Mouse (Mus musculus): ENCODE measurements around the gene Akap8l. TPM values are rescaled to one million over a fixed set of nuclear protein-coding genes. Genes with fewer than 3 reads are reported as not detected.
A peak's percentile ranks its signal among the peaks of the same experiment; 100 is the strongest.

The Akap8l gene
- polyA plus RNA-seq, 1 experiment from 2014 or later = 106 TPM

DNA sequence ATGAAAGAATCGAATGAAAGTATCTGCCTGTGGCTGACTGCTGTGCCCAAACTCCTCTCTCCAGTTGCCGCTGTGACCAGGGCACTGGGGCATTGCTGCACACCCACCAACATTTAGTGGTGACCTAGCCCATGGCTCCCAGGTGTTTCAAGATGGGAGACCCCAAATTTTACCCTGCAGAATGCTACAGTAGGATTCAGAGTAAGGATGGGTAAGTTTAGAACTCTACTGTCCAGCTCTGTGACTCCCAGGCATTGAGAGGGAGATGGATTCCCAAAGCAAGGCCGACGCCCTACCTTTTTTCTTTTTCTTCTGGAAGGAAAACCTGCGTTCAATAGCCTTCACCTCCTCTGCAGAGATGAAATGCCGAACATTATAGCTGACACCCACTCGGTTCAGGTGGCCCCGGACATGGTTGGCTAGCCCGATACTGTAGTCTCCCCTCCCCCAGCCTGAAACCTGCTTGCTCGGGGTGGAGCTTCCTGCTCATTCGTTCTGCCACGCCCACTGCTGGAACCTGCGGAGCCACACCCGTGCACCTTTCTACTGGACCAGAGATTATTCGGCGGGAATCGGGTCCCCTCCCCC, 18.7 kb upstream of the Akap8l start:
- WGBS = 11% methylated on average over 14 of the region's 17 CpGs
- Histone ChIP-seq H3K4me3 (peak overlapping the region; percentile 42), H3K27ac (peak overlapping the region; percentile 75), H3K9me3 (replicated peaks) (no peaks in the 10 kb centered on the region), H3K36me3 (no peaks in the 10 kb centered on the region; the same call in 1 of the 2 replicates), H3K27me3 (ENCODE audit: low read depth, poor library complexity, severe bottlenecking) (no peaks in the 10 kb centered on the region), H3K4me1 (peaks cover 21% of the 10 kb centered on the region)
- peak; percentile 54 for DNase-seq (ENCODE audit: low spot score)

DNA sequence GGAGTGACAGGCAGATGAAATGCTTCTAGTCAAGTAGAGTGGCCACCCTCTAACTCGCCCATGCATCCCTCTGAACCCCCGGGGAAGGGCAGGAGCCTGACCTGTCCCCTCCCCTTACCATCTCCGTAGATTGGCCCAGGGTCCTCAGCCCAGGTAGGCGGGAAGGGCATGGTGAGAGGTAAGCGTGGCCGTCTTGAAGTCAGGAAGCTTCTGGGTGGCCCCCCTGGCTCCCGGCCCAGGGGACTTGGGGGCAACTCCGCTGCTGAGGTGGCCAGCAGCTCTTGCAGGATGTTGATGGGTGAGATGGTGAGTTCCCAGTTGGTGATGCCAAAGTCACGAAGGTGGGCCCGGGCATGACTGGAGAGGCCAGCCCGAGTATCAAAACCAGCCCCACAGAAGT, 17.3 kb upstream of the Akap8l start:
- Histone ChIP-seq H3K4me3 (no peak overlapping the region), H3K27ac (no peak overlapping the region), H3K4me1 (peaks cover 32% of the 10 kb centered on the region), H3K27me3 (ENCODE audit: low read depth, poor library complexity, severe bottlenecking) (no peaks in the 10 kb centered on the region), H3K36me3 (peaks cover 5% of the 10 kb centered on the region), H3K9me3 (replicated peaks) (no peaks in the 10 kb centered on the region)
- no peak for DNase-seq (ENCODE audit: low spot score)
- WGBS = 88% methylated on average over 11 of the region's 11 CpGs

DNA sequence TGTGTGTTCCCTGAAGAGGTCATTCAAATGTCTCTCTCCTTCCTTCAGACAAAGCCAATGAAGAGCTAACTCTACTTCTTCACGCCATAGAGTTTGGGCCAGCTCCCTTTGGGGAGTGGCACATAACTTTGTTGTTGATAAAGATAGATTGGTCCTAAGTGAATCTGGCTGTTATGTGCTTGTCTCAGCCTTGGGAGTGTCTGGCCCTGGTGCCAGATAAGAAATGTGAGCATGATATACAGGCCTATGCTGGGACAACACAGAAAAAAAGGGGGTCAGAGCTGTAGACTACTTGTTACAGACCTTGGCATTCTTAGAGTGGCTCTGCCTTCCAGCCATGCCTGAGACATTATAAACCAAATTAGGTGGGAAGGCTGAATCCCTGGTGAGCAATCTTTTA, 14.9 kb upstream of the Akap8l start:
- 73% methylated on average over 1 of the region's 1 CpGs for WGBS
- Histone ChIP-seq H3K4me3 (no peak overlapping the region), H3K36me3 (peaks cover 29% of the 10 kb centered on the region), H3K4me1 (peaks cover 36% of the 10 kb centered on the region), H3K27ac (peak overlapping the region; percentile 98; the same call in 1 of the 2 replicates), H3K9me3 (replicated peaks) (no peaks in the 10 kb centered on the region), H3K27me3 (ENCODE audit: low read depth, poor library complexity, severe bottlenecking) (no peaks in the 10 kb centered on the region)
- no peak for DNase-seq (ENCODE audit: low spot score)

DNA sequence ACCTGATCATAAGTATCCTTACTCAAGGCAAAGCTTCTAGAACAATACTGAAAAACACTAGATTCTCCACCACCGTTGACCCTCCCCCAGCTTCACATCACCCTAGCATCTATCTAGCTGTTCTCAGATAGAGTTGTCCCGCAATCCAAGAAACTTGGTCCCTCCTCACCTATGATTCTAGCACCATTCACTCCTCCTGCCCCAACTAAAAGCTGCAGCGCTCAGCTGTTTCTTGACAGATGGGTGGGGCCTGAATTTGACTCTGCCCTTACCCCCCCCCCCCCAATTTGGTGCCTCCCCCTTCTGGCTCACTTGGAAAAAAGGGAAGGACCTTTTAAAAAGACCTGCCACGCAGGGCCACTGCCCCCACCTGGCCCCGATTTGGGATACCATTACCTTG, 14.4 kb upstream of the Akap8l start:
- H3K36me3 ChIP-seq = peaks cover 33% of the 10 kb centered on the region
- 58% methylated on average over 5 of the region's 5 CpGs for WGBS
- H3K27ac ChIP-seq = peak overlapping the region; percentile 98
- H3K27me3 ChIP-seq (ENCODE audit: low read depth, poor library complexity, severe bottlenecking) = no peaks in the 10 kb centered on the region
- no peaks in the 10 kb centered on the region for H3K9me3 ChIP-seq (replicated peaks)
- H3K4me1 ChIP-seq = peaks cover 36% of the 10 kb centered on the region
- H3K4me3 ChIP-seq = peak overlapping the region; percentile 95
- DNase-seq (ENCODE audit: low spot score) = no peak

DNA sequence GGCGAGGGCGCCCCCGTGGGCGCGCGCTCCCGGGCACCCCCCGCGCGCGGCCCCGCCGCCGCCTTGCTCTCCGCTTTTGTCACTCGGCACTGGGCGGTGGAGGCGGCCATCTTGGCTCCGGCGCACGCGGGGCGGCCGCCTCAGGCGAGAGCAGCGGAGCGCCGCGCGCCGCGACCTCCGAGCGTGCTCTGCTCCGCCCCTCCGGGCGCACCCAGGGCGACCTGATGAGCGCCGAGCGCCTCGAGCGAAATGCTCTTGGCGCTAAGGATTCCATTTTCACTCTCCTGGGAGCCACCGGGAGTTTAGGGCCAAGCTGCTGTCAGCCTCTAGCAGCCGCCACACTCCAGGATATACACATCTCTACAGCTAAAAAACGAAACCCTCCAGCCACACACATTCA, 13.9 kb upstream of the Akap8l start:
- H3K4me3 ChIP-seq = peak overlapping the region; percentile 95
- H3K27me3 ChIP-seq (ENCODE audit: low read depth, poor library complexity, severe bottlenecking) = no peaks in the 10 kb centered on the region
- H3K4me1 ChIP-seq = peaks cover 36% of the 10 kb centered on the region
- H3K9me3 ChIP-seq (replicated peaks) = no peaks in the 10 kb centered on the region
- H3K27ac ChIP-seq = peak overlapping the region; percentile 98
- peak; percentile 93 for DNase-seq (ENCODE audit: low spot score)
- H3K36me3 ChIP-seq = peaks cover 38% of the 10 kb centered on the region
- 1% methylated on average over 47 of the region's 47 CpGs for WGBS

DNA sequence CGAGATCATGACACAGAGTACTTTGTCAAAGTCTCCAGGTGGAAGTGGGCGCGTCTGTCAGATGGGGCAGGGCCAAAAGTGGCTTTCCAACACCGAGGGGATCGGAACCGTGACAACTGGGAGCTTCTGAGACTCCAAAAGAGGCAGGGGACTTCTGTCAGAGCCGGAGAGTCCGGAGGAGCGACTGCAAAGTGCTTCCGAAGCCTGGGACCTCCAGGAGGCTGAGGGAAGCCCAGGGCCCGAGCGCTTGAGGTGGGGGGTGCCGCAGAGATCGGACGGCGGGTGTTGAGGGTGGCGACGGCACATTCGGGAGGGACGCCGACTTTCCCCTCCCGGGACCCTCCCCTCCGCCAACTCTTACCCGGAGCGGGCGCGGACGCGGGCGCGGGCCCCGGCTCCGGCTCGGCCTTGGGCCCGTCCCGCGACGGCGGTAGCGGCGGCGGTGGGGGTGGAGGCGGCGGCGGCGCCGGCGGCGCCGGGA, 13.5 kb upstream of the Akap8l start:
- peak; percentile 58 for DNase-seq (ENCODE audit: low spot score)
- Histone ChIP-seq H3K36me3 (peaks cover 43% of the 10 kb centered on the region), H3K27me3 (ENCODE audit: low read depth, poor library complexity, severe bottlenecking) (no peaks in the 10 kb centered on the region), H3K4me1 (peaks cover 33% of the 10 kb centered on the region), H3K27ac (peak overlapping the region; percentile 98), H3K9me3 (replicated peaks) (no peaks in the 10 kb centered on the region), H3K4me3 (peak overlapping the region; percentile 95)
- WGBS = 3% methylated on average over 41 of the region's 50 CpGs

DNA sequence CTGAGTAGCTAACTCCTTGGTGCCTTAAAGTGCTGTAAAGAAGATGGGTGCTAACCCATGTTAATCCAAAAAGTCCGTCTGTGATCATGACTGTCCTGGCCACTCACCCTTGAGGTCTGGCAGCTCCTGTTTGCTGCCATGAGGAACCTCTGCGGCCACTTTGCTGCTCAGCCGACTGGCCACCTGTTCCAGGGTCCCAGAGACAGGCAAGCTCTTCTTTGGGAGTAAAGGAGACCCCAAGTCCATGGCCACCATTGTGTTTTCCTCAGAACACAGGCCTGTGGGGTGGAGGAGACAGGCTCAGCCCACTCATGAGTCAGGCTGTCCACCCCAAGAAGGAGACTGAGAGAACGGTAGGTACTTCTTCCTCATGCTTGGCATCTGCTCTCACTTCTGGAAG, 12.3 kb upstream of the Akap8l start:
- 86% methylated on average over 4 of the region's 4 CpGs for WGBS
- H3K27me3 ChIP-seq (ENCODE audit: low read depth, poor library complexity, severe bottlenecking) = no peaks in the 10 kb centered on the region
- H3K4me3 ChIP-seq = peak overlapping the region; percentile 95
- H3K36me3 ChIP-seq = peaks cover 55% of the 10 kb centered on the region
- DNase-seq (ENCODE audit: low spot score) = no peak
- peak overlapping the region; percentile 26; the same call in 1 of the 2 replicates for H3K27ac ChIP-seq
- no peaks in the 10 kb centered on the region for H3K9me3 ChIP-seq (replicated peaks)
- peaks cover 27% of the 10 kb centered on the region for H3K4me1 ChIP-seq

DNA sequence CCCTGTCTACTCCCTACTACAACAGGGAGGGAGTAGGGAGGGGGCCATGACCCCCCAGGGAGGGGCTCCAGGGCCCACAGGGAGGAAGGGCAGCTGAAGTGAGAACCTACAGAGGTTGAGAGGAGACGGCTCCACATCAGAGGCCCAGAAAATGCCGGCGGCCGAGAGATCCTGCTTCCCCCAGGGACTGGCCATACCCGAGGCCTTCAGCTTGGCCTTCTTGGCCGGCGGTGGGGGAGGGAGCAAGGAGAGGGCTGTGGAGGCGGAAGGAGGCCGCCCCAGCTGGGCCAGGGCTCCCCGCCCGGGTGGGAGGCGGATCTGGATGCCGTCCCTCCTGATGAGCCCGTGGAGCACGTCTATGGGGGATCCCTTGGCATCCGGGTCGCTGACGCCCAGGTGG, 9.5 kb upstream of the Akap8l start:
- no peak for DNase-seq (ENCODE audit: low spot score)
- peaks cover 82% of the 10 kb centered on the region for H3K36me3 ChIP-seq
- no peaks in the 10 kb centered on the region for H3K27me3 ChIP-seq (ENCODE audit: low read depth, poor library complexity, severe bottlenecking)
- no peaks in the 10 kb centered on the region for H3K9me3 ChIP-seq (replicated peaks)
- 92% methylated on average over 18 of the region's 18 CpGs for WGBS
- H3K4me3 ChIP-seq = no peak overlapping the region
- peaks cover 22% of the 10 kb centered on the region for H3K4me1 ChIP-seq
- no peak overlapping the region for H3K27ac ChIP-seq

DNA sequence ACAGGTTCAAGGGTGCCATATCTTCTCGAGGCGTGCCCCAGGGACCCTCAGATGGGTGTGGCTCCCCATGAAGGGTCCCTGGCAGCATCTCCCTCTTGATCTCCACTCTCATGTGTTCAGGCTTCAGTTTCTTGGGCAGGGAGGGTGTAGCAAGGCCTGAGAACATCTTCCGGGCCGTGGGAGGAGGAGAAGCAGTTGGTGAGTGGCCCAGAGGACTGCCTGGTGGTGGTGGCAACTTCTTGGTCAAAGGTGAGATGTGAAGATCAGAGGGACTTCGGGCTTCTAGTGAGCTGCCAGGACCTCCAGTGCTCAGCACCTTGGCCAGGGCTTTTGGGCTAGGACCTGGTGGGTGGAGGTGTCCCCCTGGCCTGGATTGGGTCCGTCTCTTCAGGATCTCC, 8.5 kb upstream of the Akap8l start:
- Histone ChIP-seq H3K27ac (no peak overlapping the region), H3K27me3 (ENCODE audit: low read depth, poor library complexity, severe bottlenecking) (no peaks in the 10 kb centered on the region), H3K4me3 (no peak overlapping the region), H3K9me3 (replicated peaks) (no peaks in the 10 kb centered on the region), H3K4me1 (peaks cover 15% of the 10 kb centered on the region), H3K36me3 (peaks cover 92% of the 10 kb centered on the region)
- 98% methylated on average over 6 of the region's 6 CpGs for WGBS
- no peak for DNase-seq (ENCODE audit: low spot score)

DNA sequence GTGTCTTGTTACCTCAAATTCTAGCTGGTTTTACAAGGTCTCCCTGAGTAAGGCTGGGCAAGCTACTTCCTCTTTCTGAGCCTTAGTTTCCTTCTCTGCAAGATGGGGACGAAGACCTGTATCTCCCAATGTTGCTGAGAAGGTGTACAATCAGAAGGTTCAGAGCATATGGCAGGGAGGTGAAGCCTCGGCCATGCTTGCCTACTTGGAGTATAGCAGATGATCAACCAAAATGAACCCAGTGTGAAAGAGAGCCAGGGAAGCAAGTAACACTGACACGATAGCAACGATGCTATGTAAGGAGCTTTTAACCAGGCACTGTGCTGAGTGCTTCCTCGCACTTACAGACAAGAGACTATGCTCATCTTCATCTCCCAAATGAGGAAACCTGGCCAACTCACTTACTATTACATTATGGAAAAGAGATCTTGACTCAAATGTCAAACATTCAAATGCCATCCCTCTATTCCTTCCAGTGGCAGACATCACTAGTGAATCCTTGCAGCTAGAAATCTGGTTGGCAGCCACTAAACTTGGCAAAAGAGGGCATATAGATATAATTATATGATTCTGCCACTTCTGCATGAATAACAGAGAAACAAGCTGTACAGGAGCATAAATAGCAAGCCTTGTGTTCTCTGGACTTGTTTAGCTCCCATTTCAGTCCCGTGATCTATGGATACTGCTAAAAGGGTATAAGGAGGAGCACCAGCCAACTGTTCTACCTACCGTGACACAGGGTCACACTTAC, 8.0 kb upstream of the Akap8l start:
- H3K4me1 ChIP-seq = peaks cover 11% of the 10 kb centered on the region
- no peak overlapping the region for H3K4me3 ChIP-seq
- 95% methylated on average over 7 of the region's 7 CpGs for WGBS
- no peaks in the 10 kb centered on the region for H3K9me3 ChIP-seq (replicated peaks)
- H3K27me3 ChIP-seq (ENCODE audit: low read depth, poor library complexity, severe bottlenecking) = no peaks in the 10 kb centered on the region
- DNase-seq (ENCODE audit: low spot score) = no peak
- H3K36me3 ChIP-seq = peaks cover 98% of the 10 kb centered on the region
- no peak overlapping the region for H3K27ac ChIP-seq

DNA sequence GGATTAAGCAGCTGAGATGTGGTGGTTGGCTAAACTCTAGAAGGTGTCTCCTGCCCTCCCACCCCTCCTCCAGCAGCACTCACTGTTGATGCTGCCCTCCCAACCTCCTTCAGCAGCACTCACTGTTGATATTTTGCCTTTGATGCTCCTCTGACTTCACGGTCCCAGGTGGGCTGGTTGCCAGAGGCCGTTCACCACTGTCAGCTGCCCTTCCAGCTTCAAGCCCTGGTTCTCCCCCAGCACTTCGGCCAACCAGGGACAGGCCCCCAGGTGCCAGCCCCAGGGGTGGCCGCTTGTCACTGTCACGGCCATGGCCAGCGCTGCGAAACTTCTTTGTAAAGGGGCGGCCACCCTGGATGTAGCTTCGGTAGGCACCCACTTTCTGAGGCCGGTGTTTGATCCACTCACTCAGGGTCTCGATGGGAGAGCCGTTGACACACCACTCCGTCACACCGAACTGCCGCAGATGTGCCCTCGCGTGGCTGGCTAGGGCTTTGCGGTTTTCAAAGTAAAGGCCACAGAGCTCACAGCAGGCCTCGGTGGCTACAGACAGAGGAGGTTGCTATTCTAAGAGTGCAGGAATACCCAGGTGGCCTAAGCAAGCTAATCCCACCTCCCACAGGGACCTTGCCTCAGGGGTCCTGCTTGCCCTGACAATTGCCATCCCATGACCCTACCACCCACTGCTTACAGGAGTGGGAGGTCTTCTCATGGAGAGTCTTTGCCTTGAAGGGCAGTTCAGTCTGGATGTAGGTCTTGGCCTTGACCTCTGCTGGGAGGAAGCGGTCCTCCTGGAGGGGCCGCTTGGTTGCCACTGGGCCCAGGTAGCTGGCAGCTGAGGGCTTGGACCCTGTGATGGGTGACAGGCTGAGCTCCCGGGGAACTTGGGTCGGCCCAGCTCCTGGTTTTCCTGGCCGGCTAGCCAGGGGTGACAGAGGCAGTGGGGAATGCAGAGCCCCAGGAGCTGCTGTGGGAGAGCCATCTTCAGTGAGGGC, 6.7 kb upstream of the Akap8l start:
- WGBS = 88% methylated on average over 24 of the region's 24 CpGs
- H3K4me1 ChIP-seq = no peaks in the 10 kb centered on the region
- H3K4me3 ChIP-seq = no peak overlapping the region; the same call in 1 of the 2 replicates
- no peaks in the 10 kb centered on the region for H3K27me3 ChIP-seq (ENCODE audit: low read depth, poor library complexity, severe bottlenecking)
- H3K27ac ChIP-seq = no peak overlapping the region
- H3K9me3 ChIP-seq (replicated peaks) = no peaks in the 10 kb centered on the region
- peaks cover 96% of the 10 kb centered on the region for H3K36me3 ChIP-seq
- no peak for DNase-seq (ENCODE audit: low spot score)

DNA sequence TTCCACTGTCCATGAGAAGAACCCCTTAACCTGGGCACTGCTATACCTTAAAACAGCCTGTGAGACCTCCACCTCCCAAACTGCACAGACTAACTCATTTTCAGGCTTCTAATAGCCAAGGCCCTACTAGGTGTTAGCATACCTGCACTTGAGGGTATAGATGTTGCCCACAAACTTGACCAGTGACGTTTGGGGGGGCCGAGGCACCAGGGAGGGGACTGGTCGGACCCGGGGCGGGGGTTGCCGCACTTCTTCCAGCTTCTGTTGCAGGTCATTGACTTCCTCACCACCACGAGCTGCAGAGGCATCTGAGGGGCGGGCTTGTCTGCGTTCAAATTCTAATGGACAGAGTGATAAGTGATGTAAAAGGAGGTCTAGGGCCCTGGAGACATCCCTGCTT, 5.9 kb upstream of the Akap8l start:
- no peaks in the 10 kb centered on the region for H3K27me3 ChIP-seq (ENCODE audit: low read depth, poor library complexity, severe bottlenecking)
- no peaks in the 10 kb centered on the region for H3K9me3 ChIP-seq (replicated peaks)
- H3K36me3 ChIP-seq = peaks cover 88% of the 10 kb centered on the region
- H3K4me1 ChIP-seq = no peaks in the 10 kb centered on the region; the same call in 1 of the 2 replicates
- no peak overlapping the region for H3K27ac ChIP-seq
- DNase-seq (ENCODE audit: low spot score) = no peak
- no peak overlapping the region for H3K4me3 ChIP-seq
- WGBS = 91% methylated on average over 9 of the region's 9 CpGs
